Mouse (Mus musculus): ENCODE data around the gene Nedd9. TPM values are rescaled to one million over a fixed set of nuclear protein-coding genes. Genes with fewer than 3 reads are reported as not detected.

Nedd9 gene
- total RNA-seq, 2 experiments from 2014 or later, result 19.8 to 24.1 TPM

DNA sequence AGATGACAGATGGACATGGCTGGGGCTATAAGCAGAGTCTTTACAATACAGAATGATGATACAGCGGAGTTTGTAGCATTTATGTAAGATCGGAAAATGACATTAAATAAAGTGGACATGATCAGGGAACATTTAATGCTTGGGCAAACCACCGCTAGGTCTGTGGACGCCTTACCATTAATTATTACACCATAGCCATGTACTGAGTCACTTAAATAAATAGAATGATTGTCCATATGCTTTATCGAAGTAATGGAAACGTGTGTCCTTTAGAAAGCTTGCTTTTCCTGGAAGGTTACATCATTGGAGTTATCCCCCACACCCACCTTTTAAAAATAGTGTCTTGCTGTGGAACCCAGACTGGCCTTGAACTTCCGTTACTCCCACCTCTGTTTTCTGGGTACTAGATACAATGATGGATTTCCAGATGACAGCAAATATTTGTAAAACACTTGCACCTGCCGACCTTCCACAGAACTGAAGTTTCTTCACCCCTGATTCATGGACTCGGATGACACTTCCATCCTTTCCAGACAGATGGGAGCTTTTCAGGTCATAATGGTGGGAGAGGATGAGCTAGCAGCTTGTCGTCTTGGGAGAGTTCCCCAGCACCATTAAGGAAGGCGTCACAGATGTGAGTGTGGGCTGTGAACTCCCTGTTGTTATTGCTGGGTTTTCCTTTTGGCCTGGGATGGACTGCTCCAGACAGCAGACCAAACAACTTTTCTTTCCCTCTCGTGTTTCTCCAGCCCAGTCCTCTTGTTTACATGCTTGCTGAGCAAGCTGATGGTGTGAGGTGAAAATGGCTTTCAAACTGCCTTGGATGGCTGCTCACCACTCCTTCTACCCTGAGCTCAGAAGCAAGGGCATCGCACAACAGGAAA is 76.7 kb downstream of the Nedd9 start:
- DNase-seq, result no peak

DNA sequence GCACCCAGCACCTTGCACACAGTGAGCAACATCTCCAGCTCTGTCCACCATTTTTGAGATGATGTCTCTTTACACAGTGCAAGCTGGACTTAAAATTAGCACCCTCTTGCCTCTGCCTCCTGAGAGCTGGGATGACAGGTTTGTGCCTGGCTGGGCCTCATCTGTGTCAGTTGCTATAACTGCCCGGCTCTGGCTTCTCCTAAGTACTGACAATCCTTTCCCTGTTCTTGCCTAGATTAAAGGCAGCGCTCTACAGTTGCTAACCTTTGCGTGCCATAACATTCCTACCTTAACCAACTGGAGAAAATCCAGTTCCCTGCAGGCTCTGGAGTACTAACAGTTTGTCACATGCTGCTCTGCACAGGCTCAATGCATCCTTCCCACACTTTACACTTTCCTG is 77.9 kb downstream of the Nedd9 start:
- DNase-seq, result no peak

DNA sequence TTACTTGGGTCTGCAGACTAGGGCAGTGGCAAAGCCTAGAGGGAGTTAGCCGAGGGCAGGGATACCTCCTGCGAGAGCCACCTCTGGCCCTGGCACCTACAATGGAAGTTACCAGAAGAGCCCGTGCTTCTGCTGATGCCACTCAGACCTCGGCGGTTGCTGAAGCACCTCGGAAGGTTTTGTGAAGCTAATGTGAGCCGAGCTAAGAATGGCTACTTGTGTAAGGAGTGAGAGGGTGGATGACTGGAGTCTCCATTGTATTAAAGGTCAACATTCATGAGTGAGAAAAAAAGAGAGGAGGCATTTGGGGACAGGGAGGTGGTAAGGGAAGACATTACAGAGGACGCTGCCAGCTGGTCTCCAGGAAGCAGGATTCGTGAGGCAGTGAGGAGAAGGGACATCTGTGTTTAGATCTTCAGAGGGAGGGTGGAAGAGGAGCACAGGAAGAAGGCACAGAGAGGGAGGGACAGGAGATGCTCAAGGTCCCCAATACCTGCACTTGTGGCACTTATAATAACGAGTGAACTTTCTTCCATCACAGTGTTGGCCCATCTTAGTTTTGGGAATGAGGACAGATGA is 78.7 kb downstream of the Nedd9 start:
- no peak for DNase-seq

DNA sequence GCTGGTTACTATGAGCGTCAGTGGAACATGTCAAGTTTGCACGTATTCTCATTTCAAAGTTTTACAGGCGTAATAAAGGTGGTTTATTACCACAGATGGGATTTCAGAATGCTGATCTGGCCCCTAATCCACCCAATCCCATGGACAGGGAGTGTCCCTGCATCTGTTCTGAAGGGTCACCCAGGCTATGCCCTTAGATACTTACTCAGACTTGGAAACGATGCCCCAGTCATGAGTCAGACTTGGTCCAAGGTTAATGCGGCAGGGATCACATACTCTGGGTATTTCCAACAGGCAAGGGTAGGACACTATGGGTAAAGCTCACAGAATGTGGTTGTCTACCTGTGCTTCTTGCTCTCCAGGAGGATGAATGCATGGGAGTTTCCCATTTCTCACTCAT is 82.2 kb downstream of the Nedd9 start:
- no peak for DNase-seq

GRCm38 (mm10) chr13:41403838-41404237 is 83.3 kb downstream of the Nedd9 start:
- DNase-seq, result peak; percentile 65 to 81

DNA sequence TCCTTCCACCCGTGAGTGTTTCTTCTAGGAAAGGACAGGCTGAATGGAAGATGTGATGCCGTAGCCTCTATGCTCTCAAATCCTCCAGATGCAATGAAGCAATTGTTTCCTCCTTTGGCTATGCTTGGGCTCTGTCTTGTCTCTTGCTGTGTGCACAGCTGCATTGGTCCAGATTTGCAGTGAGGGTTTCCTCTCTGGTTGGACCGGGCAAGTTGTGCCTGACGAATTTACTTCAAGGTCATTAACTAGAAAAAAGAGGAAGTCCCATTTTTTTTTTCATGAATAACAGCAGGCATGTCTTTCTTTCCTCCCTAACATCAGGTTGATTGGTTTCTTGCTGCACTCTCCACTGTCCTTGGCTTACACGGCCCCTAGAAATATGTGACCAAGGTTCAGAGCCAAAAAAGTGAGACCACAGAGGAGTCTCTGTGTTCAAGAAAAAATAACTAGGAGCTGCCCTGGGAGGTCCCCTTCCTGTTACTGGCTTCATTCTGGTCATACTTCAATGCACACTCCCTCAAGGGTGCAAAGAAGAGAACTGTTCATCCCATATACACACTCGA is 84.6 kb downstream of the Nedd9 start:
- peak in 1 of 2 experiments; percentile 34 for DNase-seq

DNA sequence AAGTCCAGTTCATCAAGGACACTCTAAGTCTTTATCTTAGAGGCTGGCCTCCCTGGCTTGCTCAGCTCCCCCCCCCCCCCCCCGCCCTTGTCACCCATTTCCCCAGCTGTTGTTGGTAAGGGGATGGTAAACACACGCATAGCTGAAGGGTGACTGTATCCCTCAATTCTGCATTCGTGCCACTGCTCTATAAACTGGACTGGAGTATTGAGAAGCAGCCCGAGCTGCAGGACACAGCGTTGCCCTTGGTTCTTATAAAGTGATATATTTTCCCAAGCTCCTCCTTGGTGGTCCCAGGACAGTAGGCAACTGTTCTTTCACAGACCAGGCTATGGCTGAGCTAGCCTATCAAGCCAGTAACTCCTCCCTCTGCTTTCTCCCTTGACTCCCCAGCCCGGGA is 85.4 kb downstream of the Nedd9 start:
- DNase-seq, result no peak

DNA sequence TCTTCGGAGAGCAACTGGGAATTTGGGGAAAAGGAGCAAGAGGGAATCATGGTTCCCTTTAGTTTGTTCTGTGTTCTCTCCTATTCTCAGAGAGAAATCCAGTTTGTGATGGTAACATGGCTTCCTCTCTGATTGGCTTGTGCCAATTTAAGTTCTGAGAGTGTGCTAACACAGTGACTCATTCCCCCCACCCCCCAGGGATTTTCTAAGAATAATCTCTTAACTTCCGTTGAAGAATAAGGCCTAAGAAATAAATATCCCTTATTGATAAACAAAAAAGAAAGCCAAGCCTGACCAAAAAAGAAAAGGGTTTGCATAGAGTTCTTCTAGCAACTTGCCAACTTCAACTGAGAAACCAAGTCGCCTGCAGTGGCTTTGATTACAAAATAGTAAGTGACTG is 86.9 kb downstream of the Nedd9 start:
- no peak for DNase-seq

DNA sequence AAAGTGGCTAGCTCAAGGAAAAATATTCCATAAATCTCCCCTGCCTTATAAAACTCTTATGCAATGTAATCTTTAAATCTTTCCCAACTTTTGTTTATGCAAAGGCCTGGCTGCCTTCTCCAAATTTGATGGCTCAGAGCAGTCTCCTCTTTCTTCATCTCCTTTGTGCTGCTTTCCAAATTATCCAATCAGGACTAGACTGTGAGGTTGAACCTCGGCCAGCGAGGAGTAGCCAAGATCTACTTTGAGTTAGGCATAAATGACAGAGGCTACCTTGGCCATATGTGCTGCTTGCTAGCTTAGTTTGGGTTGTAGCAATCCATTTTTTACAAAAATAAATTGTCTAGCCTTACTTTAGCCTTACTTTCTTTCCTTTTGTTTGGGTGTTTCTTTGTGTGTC is 95.0 kb downstream of the Nedd9 start:
- DNase-seq, result no peak

DNA sequence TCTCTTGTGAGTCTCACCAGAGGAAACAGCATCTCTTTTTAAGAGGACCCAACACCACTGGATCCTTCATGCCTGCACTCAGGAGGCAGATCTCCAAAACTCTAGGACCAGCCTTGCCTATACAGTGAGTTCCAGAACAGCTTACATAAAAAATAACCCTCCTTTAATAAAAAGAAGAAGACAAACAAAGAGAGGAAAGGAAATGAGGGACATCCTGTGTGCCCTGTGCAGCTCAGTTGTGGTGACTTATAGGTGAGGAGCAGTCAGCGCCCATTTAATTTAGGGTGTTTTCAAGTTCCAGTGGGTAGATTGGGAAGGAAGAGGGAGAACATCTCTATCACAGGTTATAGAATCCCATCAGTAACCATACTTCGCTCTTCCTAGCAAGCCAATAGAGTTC is 96.5 kb downstream of the Nedd9 start:
- DNase-seq, result no peak

GRCm38 (mm10) chr13:41386581-41386980 is 100.6 kb downstream of the Nedd9 start:
- DNase-seq, result peak; percentile 25 to 45

DNA sequence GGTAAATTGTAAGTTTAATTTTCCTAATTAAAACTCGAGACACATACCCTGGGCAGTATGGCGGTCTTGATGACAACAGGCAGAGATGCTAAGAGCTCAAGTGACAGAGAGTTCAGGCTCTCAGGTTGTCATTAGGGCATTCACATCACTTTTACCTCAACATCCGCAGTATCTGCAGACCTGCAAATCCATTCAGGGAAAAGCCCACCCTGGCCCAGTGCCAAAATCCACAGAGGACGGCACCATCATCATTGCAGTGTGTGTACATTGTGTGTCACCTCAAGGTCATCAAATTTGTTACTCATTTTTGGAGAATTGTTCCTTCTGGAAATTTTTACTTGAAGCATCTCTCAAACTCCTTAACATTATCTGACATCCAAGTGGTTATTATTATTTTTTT is 102.3 kb downstream of the Nedd9 start:
- DNase-seq, result no peak

DNA sequence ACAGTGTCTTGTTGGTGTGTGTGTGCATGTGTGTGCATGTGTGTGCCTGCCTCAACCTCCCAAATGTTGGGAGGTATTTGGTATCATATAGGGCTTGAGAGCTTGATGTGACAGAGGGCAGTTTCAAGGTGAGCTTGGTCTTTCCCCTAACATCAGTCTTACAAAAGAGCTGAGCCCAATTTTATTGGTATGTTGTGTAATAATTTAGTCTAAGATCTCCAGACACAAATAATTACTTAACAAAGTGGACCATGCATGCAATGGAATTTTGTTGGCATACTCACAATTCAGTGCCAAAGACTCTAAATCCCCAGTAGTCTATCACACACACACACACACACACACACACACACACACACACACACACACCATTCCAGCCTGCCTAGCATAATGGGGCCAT is 104.5 kb downstream of the Nedd9 start:
- DNase-seq, result no peak

DNA sequence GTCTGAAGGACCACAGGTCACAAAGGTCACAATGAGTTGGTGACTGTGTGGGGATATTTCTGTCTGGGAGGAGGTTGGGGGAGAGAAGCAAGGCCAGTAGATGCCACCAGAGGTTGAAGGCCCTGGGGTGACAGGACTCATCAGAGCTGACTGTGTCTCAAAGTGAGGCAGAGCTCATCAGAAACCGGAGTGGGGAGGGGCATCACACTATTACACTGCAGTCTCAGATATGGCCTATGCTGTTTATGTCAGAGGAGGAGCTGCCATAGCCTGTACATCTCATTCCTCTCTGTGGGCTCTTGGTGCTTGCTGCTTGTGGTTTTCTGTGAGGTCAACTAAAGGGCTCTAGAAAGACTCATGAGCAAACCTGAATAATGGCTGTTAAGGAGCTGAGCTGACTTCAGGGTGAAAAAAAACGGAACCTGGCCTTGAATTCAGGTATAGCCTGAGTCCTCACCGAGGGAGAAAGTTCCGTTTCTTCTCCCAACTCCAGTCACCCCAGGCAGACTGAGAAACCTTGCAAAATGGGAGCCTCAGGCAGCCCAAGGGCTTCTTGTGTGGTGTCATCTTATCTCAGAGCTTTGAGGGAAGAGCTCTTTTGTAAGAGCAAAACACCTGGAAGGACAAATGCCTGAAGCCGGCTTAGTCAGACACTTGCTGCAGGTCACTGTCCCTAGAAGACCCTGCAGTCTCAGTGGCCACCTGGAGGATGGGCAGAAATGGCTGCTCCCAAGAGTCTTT is 105.2 kb downstream of the Nedd9 start:
- DNase-seq, result no peak

DNA sequence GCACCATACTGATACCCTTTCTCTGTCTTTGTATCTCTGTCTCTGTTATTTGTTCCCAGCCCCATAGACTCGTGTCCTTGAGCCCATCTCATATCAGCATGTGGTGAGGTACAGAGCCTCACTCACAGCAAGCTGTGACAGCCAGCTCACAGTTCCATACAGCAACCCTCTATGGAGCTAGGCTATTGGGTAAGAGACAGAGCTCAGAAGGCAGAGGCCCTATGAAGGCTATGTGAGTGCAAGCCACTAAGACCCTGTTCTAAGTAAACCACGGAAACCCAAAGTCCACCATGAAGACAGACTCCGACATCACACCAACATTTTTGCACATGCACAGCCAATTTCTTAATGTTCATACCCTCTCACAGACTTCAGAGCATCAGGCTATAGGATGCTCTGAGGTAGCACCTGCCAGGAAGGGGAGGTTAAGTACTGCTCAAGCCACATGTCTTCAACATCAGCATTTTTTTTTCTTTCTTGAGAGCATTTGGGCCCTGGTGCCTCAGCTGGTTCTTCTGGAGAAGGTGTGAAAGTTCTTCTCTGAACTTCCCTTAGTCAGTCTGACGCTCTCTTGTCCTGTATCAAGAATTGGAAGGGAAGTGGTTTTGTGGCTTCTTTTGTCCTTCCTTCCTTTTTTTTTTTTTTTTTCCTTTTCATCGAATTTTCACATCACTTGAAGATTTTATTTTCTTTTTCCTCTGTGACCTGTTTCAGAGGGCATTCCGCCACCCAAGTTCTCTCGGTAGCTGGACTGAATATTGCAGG is 105.9 kb downstream of the Nedd9 start:
- DNase-seq, result no peak

DNA sequence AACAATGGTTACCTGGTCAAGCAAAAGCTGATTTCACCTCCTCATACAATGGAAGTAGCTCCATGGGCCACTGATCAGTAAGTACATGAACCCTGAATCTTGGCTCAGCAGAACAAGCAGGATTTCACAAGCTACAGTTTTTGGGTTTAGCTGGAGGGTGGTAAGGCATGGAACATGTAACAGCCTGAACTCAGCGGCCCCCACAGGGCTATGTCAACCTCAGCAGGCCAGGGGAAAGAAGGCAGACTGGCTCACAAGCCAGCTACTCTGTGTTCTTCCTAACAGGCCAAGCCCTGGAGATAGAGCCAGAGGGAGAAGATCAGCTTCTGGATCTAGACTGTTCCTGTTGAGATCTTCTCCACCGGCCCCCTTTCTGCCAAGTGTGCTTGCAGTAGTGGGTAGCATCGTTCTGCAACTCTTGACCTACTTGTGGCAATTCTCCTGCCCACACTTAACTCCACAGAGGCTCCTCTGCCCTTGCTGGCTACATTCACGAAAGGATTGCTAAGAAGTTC is 107.2 kb downstream of the Nedd9 start:
- DNase-seq, result no peak

DNA sequence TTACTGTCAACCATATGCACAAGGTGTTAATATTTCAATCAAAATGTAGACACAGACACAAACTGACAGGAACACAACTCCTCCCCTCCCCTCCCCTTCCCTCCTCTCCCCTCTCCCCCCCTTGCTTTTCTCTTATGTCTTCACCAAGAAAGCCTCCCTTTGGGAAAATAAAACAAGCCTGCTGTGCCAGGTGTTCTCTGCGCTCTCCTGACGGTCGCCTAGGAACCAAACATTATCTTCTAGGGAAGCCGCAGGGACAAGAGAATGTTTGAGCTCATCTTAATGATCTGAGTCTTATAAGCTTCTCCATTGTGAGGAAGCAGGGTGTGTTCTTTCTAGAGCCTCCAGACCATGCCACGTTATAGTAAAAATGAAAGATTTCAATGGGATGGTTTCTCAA is 108.7 kb downstream of the Nedd9 start:
- DNase-seq, result no peak

GRCm38 (mm10) chr13:41377856-41378255 is 109.3 kb downstream of the Nedd9 start:
- no peak for DNase-seq

DNA sequence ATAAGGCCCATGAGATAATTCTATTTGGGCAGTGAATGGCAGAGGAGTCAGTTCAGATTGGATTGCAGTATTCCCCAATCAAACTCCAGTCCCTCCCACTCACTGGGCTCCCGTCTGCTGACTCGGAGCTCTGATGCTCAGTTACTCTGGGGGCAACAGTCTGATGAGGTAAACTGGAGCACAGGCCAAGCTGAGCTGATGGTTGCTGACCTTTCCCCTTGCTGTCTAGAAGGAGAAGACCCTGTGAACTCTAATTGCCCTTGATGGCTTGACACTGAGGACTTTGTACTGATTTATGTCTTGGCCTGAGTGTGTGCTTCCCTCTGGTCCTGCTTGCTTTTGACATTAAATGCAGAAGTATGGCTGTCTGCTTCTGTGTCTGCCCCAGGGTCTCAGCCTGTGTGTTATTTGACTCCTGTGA is 110.1 kb downstream of the Nedd9 start:
- no peak for DNase-seq

GRCm38 (mm10) chr13:41376111-41376510 is 111.1 kb downstream of the Nedd9 start:
- no peak for DNase-seq

DNA sequence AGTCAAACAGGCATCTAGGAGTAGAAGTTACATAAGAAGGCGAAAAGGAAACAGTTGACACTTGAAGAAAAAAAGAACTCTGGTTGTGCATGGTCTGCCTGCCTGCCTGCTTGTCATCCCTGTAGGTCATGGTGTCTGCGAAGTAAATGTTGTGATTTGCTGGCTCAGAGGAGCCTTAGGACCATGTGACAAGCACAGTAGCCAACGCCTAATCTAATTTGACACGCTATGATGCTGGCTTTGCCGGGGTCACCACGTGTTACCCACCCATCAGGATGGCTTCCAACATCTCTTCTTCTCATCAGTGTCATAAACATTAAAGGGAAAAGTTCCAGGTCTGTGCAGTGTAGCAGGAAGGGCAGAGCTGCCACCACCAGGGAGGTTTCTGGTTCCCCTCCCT is 111.5 kb downstream of the Nedd9 start:
- DNase-seq, result no peak

DNA sequence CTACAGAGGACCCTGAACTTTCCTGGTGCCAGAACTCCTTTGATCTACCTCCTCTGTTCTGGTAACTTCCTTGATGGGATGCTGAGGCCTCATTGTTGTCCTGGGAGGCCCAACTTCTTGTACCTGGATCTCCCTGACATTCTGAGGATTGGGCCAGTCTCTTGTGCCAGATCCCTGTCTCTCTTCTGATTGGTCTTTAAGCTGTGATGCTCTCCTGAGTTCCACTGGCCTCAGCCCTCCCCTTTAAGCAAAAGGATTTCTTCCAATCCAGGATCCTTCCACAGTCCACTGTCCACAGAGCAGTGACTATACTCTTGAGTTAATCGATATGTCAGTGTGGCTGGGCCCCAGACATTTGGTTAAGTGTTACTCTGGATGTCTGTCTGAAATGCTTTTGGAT is 112.3 kb downstream of the Nedd9 start:
- no peak for DNase-seq
